ENCODE assay signal across 20 mouse cellular contexts in genomic region chr14:9788402-9788950, GRCm38 (mm10).
"Had no signal": no experiment of that assay in that cellular context is flagged by ENCODE, and none has a peak within 500 bp of the region (broad histone marks: within the 10 kb centered on the region; RNA-seq: fewer than 3 reads in every experiment).

No protein-coding gene starts in this region.

- H3K27me3 ChIP-seq: limb, embryonic 13.5 days; liver, embryonic 12.5 days; liver, embryonic 15.5 days; lung, embryonic 15.5 days; midbrain, embryonic 12.5 days; midbrain, embryonic 15.5 days; neural tube, embryonic 12.5 days; neural tube, embryonic 15.5 days had no signal

- DNase-seq: kidney, adult 2 months; kidney, postnatal 10 days; layer of hippocampus, adult 9-11 months; liver; lung, postnatal 14 days; right cerebral cortex, adult 18-20 months; right cerebral cortex, postnatal 14 days; right cerebral cortex, postnatal 4 days; thymus, postnatal 25 days had no signal

- H3K4me3 ChIP-seq: layer of hippocampus, adult 2 months; limb, embryonic 10.5 days; limb, embryonic 13.5 days; liver, embryonic 12.5 days; liver, embryonic 15.5 days; lung, embryonic 15.5 days; midbrain, embryonic 12.5 days; midbrain, embryonic 15.5 days; neural tube, embryonic 12.5 days; neural tube, embryonic 15.5 days had no signal

- ATAC-seq: liver, embryonic 12.5 days; midbrain, embryonic 15.5 days had no signal

- H3K9me3 ChIP-seq: limb, embryonic 10.5 days; limb, embryonic 13.5 days; liver, embryonic 12.5 days; liver, embryonic 15.5 days; lung, embryonic 15.5 days; midbrain, embryonic 12.5 days; midbrain, embryonic 15.5 days; neural tube, embryonic 12.5 days; neural tube, embryonic 15.5 days had no signal

- H3K27ac ChIP-seq: layer of hippocampus, adult 2 months; limb, embryonic 10.5 days; limb, embryonic 13.5 days; liver, embryonic 12.5 days; liver, embryonic 15.5 days; lung, embryonic 15.5 days; macrophage; midbrain, embryonic 12.5 days; midbrain, embryonic 15.5 days; neural tube, embryonic 12.5 days; neural tube, embryonic 15.5 days had no signal

- H3K36me3 ChIP-seq: limb, embryonic 10.5 days; limb, embryonic 13.5 days; liver, embryonic 12.5 days; liver, embryonic 15.5 days; lung, embryonic 15.5 days; midbrain, embryonic 12.5 days; midbrain, embryonic 15.5 days; neural tube, embryonic 12.5 days; neural tube, embryonic 15.5 days had no signal

- H3K9ac ChIP-seq: limb, embryonic 13.5 days; liver, embryonic 12.5 days; liver, embryonic 15.5 days; lung, embryonic 15.5 days; midbrain, embryonic 12.5 days; midbrain, embryonic 15.5 days; neural tube, embryonic 12.5 days; neural tube, embryonic 15.5 days had no signal

- H3K4me1 ChIP-seq: limb, embryonic 10.5 days; limb, embryonic 13.5 days; liver, embryonic 12.5 days; liver, embryonic 15.5 days; lung, embryonic 15.5 days; midbrain, embryonic 15.5 days; neural tube, embryonic 12.5 days; neural tube, embryonic 15.5 days had no signal

- H3K4me2 ChIP-seq: limb, embryonic 13.5 days; liver, embryonic 12.5 days; liver, embryonic 15.5 days; lung, embryonic 15.5 days; midbrain, embryonic 12.5 days; midbrain, embryonic 15.5 days; neural tube, embryonic 12.5 days; neural tube, embryonic 15.5 days had no signal
